Mouse (Mus musculus): ENCODE data around the gene Fmo5. TPM values are rescaled to one million over a fixed set of nuclear protein-coding genes. Genes with fewer than 3 reads are reported as not detected.

The Fmo5 gene
- polyA plus RNA-seq, 1 experiment from 2014 or later, result 0.94 TPM

DNA sequence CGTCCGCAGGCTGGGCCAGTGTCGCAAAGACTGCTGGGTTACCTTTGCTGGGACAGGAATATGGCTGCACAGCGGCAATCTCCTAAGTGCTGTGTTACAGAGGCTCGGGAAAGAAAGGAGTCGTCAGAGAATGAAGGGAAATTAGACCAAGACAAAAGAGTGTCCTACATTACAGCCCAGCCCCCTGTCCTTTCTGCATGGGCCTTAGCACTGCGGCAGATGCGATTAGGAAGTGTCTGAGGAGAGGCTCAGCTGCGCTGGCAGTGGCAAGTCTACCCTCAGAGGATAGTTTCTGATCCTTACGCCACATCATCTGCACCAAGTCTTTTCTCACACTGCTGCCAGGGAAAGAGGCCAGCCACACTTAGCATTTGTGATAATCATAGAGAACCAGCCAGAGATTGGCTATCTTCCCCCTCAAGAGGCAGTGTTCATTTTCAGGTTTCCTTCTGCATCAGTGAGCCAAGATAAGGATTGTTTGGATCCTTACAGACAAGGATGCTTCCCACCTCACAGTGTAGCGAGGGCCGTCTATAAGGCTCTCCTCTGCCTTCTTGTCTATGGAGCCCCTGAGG, 62.9 kb downstream of the Fmo5 start:
- H3K36me3 ChIP-seq (ENCODE audit: control insufficient read depth, insufficient read depth, low read length), result no peaks in the 10 kb centered on the region
- ATAC-seq (ENCODE audit: insufficient read depth, low FRiP score, low TSS enrichment), result no peak
- H3K4me3 ChIP-seq (ENCODE audit: low read depth, low read length), result no peak overlapping the region
- H3K9me3 ChIP-seq (ENCODE audit: control insufficient read depth, low read length), result no peaks in the 10 kb centered on the region
- H3K4me1 ChIP-seq (ENCODE audit: control insufficient read depth, insufficient read depth, low read length), result no peaks in the 10 kb centered on the region
- H3K27me3 ChIP-seq (ENCODE audit: control insufficient read depth, insufficient read depth, low read length), result no peaks in the 10 kb centered on the region
- DNase-seq (ENCODE audit: low spot score), result no peak
- H3K9ac ChIP-seq (ENCODE audit: low read length), result no peak overlapping the region
- H3K4me2 ChIP-seq (ENCODE audit: low read depth), result no peak overlapping the region
- WGBS, result 61% methylated on average over 12 of the region's 12 CpGs
- H3K27ac ChIP-seq (ENCODE audit: low read depth, low read length), result no peak overlapping the region

DNA sequence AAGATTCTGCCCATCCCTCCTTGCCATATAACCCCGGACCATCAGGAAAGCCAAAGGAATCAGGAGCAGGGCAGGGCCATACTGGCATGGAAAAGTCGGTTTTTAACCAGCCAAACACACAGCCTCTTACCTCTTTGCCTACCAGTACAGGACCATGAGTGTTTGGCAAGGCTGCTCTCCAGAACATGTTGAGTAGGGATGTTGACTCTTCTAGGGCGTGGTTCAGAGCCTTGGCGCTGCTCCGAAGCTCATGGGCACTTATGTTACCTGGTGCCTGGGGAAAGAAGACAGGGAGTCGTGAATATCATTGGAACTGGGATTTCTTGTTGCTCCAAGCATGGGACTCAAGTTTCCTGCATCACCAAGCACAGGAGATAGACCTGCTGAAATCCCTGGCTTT, 65.2 kb downstream of the Fmo5 start:
- DNase-seq (ENCODE audit: low spot score) (no peak), ATAC-seq (ENCODE audit: insufficient read depth, low FRiP score, low TSS enrichment) (no peak)
- no peaks in the 10 kb centered on the region for H3K4me1 ChIP-seq (ENCODE audit: control insufficient read depth, insufficient read depth, low read length)
- no peaks in the 10 kb centered on the region for H3K36me3 ChIP-seq (ENCODE audit: control insufficient read depth, insufficient read depth, low read length)
- H3K27me3 ChIP-seq (ENCODE audit: control insufficient read depth, insufficient read depth, low read length), result no peaks in the 10 kb centered on the region
- no peak overlapping the region for H3K4me2 ChIP-seq (ENCODE audit: low read depth)
- H3K27ac ChIP-seq (ENCODE audit: low read depth, low read length), result no peak overlapping the region
- 81% methylated on average over 6 of the region's 6 CpGs for WGBS
- H3K9me3 ChIP-seq (ENCODE audit: control insufficient read depth, low read length), result no peaks in the 10 kb centered on the region
- no peak overlapping the region for H3K4me3 ChIP-seq (ENCODE audit: low read depth, low read length)
- no peak overlapping the region for H3K9ac ChIP-seq (ENCODE audit: low read length)

DNA sequence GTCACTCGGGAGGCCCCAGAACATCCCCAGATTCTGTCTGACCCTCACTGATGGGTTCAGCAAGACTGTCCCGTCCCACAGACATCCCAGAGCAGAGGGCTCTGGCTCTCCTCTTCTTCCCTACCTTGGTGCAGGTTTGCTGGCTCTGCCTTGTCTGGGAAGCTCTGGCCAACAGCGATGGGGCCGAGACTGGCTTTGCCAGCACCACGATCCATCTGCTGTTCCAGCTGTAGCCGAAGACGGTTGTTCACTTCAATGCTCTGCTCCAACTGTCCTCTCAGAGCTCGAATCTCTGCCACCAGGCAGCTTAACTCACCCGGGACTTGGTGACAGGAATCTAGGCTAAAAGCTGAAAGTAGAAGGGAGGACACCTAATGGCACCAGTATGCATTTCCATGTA, 68.3 kb downstream of the Fmo5 start:
- no peaks in the 10 kb centered on the region for H3K4me1 ChIP-seq (ENCODE audit: control insufficient read depth, insufficient read depth, low read length)
- no peaks in the 10 kb centered on the region for H3K9me3 ChIP-seq (ENCODE audit: control insufficient read depth, low read length)
- ATAC-seq (ENCODE audit: insufficient read depth, low FRiP score, low TSS enrichment) (no peak), DNase-seq (ENCODE audit: low spot score) (no peak)
- H3K4me2 ChIP-seq (ENCODE audit: low read depth), result no peak overlapping the region
- no peaks in the 10 kb centered on the region for H3K36me3 ChIP-seq (ENCODE audit: control insufficient read depth, insufficient read depth, low read length)
- H3K9ac ChIP-seq (ENCODE audit: low read length), result no peak overlapping the region
- 87% methylated on average over 9 of the region's 9 CpGs for WGBS
- no peak overlapping the region for H3K27ac ChIP-seq (ENCODE audit: low read depth, low read length)
- no peaks in the 10 kb centered on the region for H3K27me3 ChIP-seq (ENCODE audit: control insufficient read depth, insufficient read depth, low read length)
- H3K4me3 ChIP-seq (ENCODE audit: low read depth, low read length), result no peak overlapping the region

DNA sequence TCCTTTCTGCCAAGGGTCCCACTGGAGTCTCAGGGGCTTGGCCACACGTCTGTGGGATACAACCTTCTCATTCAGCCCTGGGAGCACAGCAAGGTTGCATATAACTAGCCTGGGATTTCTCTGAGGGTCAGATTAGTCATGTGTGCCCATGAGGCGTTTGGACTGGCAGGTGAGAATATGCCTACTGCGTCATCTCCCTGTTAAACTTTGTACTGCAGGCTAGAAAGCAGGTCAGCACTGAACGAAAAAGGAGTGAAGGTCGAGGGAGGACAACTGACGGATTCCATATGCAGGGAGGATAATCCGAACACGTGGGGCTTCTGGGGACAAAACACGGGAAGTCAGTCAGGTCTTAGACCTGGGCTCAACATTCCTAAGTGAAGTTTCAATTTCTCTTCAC, 68.7 kb downstream of the Fmo5 start:
- 85% methylated on average over 9 of the region's 9 CpGs for WGBS
- H3K27ac ChIP-seq (ENCODE audit: low read depth, low read length), result no peak overlapping the region
- no peaks in the 10 kb centered on the region for H3K27me3 ChIP-seq (ENCODE audit: control insufficient read depth, insufficient read depth, low read length)
- ATAC-seq (ENCODE audit: insufficient read depth, low FRiP score, low TSS enrichment) (no peak), DNase-seq (ENCODE audit: low spot score) (no peak)
- H3K4me1 ChIP-seq (ENCODE audit: control insufficient read depth, insufficient read depth, low read length), result no peaks in the 10 kb centered on the region
- H3K9me3 ChIP-seq (ENCODE audit: control insufficient read depth, low read length), result no peaks in the 10 kb centered on the region
- no peaks in the 10 kb centered on the region for H3K36me3 ChIP-seq (ENCODE audit: control insufficient read depth, insufficient read depth, low read length)
- no peak overlapping the region for H3K4me3 ChIP-seq (ENCODE audit: low read depth, low read length)
- no peak overlapping the region for H3K9ac ChIP-seq (ENCODE audit: low read length)
- no peak overlapping the region for H3K4me2 ChIP-seq (ENCODE audit: low read depth)

DNA sequence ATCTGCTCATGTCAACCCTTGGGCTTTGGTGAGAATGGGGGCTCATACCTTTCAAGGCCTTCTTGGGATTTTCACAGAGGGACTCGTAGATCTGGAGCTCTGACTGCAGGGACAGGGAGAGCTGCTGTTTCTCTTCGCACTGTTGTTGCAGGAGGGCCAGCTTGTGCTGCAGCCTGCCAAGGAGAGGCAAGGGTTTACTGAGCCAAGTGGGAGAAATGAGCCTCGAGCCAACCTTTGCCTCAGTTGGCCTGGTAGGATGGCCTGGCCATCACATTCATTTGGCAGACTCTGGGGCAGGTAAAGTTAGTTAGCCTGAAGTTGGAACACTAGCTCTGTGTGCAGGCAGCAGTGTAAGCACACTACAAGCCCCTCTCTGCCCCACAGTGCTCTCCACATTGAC, 70.5 kb downstream of the Fmo5 start:
- Histone ChIP-seq H3K9ac (ENCODE audit: low read length) (no peak overlapping the region), H3K4me1 (ENCODE audit: control insufficient read depth, insufficient read depth, low read length) (no peaks in the 10 kb centered on the region), H3K4me3 (ENCODE audit: low read depth, low read length) (no peak overlapping the region), H3K27ac (ENCODE audit: low read depth, low read length) (no peak overlapping the region), H3K9me3 (ENCODE audit: control insufficient read depth, low read length) (no peaks in the 10 kb centered on the region), H3K27me3 (ENCODE audit: control insufficient read depth, insufficient read depth, low read length) (no peaks in the 10 kb centered on the region), H3K36me3 (ENCODE audit: control insufficient read depth, insufficient read depth, low read length) (no peaks in the 10 kb centered on the region), H3K4me2 (ENCODE audit: low read depth) (no peak overlapping the region)
- no peak for DNase-seq (ENCODE audit: low spot score)
- no peak for ATAC-seq (ENCODE audit: insufficient read depth, low FRiP score, low TSS enrichment)
- WGBS, result 79% methylated on average over 3 of the region's 3 CpGs

DNA sequence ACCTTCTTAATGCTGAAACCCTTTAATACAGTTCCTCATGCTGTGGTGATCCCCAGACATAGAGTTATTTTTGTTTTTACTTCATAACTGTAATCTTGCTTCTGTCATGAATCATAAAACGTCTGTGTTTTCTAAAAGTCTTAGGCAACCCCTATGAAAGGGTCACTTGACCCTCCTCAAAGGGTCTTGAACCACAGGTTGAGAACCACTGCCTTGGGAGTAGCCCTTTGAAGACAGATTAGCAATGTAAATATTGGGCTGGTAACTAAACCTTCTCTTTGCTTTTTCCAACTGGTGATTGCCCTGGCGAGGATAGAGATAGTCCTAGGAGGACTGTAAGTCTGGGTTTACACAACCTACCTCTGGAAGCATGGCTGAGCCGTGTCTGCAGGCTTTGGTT, 72.6 kb downstream of the Fmo5 start:
- Histone ChIP-seq H3K4me2 (ENCODE audit: low read depth) (no peak overlapping the region), H3K36me3 (ENCODE audit: control insufficient read depth, insufficient read depth, low read length) (no peaks in the 10 kb centered on the region), H3K4me3 (ENCODE audit: low read depth, low read length) (no peak overlapping the region), H3K9me3 (ENCODE audit: control insufficient read depth, low read length) (no peaks in the 10 kb centered on the region), H3K9ac (ENCODE audit: low read length) (no peak overlapping the region), H3K27me3 (ENCODE audit: control insufficient read depth, insufficient read depth, low read length) (no peaks in the 10 kb centered on the region), H3K4me1 (ENCODE audit: control insufficient read depth, insufficient read depth, low read length) (no peaks in the 10 kb centered on the region), H3K27ac (ENCODE audit: low read depth, low read length) (no peak overlapping the region)
- DNase-seq (ENCODE audit: low spot score) (no peak), ATAC-seq (ENCODE audit: insufficient read depth, low FRiP score, low TSS enrichment) (no peak)
- 61% methylated on average over 3 of the region's 3 CpGs for WGBS

DNA sequence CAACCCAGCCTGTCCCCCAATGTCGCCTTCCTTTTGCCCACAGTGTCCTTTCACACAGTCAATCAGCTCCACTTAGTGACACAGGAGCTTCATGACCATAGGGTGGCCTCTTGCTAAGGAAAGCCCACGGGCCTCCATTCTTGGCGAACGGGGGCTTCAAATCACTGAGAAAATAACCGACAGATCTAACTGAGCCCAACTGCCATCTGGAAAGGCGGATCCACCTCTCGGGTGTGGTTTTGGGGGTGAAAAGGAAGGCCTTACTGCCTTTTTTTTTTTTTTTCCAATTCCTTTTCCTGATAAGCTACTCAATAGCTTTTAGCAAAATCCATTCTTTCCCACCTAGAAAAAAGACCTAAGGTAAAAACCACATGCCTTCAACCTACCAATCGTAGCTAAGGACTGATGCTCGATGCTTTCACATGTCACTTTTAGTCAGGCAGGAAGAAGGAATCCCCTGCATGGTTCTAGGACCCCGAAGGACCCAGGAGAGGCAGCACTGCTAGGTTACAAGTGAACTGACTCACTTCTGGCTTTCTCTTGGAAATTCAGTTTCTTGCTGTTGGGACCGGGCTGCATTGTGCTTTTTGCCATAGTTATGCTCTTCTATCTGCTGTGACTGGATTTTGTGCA, 74.0 kb downstream of the Fmo5 start:
- 91% methylated on average over 11 of the region's 11 CpGs for WGBS
- Histone ChIP-seq H3K9ac (ENCODE audit: low read length) (no peak overlapping the region), H3K9me3 (ENCODE audit: control insufficient read depth, low read length) (no peaks in the 10 kb centered on the region), H3K27ac (ENCODE audit: low read depth, low read length) (no peak overlapping the region), H3K27me3 (ENCODE audit: control insufficient read depth, insufficient read depth, low read length) (no peaks in the 10 kb centered on the region), H3K4me1 (ENCODE audit: control insufficient read depth, insufficient read depth, low read length) (no peaks in the 10 kb centered on the region), H3K4me2 (ENCODE audit: low read depth) (no peak overlapping the region), H3K36me3 (ENCODE audit: control insufficient read depth, insufficient read depth, low read length) (no peaks in the 10 kb centered on the region), H3K4me3 (ENCODE audit: low read depth, low read length) (no peak overlapping the region)
- no peak for DNase-seq (ENCODE audit: low spot score)
- no peak for ATAC-seq (ENCODE audit: insufficient read depth, low FRiP score, low TSS enrichment)

Small RNA genes within 50 kb of the gene (microRNA-seq; reads per million reads assigned to microRNA genes)
- gene Mir7225, result not detected

Other genes with a start within 250 kb of the Fmo5 start
- gene Olfr1402, start 206.8 kb upstream of the Fmo5 start, polyA plus RNA-seq (2014; fragmentation: Nextera tagmentation; extraction: Ambion mirVana), result not detected in 2 replicates
- gene Chd1l, start 18.6 kb upstream of the Fmo5 start, polyA plus RNA-seq (2014; fragmentation: Nextera tagmentation; extraction: Ambion mirVana), result 17.6 and 18.6 TPM in 2 replicates
- gene Prkab2, start 29.4 kb downstream of the Fmo5 start, polyA plus RNA-seq (2014; fragmentation: Nextera tagmentation; extraction: Ambion mirVana), result 6.9 and 7.2 TPM in 2 replicates
- gene Gm17651, start 45.9 kb downstream of the Fmo5 start, polyA plus RNA-seq (2014; fragmentation: Nextera tagmentation; extraction: Ambion mirVana), result not detected in 2 replicates